Mouse (Mus musculus) testis, adult 2 months (tissue): ENCODE measurements at regions not wholly inside any gene's neighbourhood (a gene's known extent, or its start where the extent isn't known, plus 50 kb on each side); places are given as distances from the start of the nearest gene placed in this dataset.

ENCODE experiments used
- CTCF ChIP-seq: fragments of 200-500 bp; IDR thresholded peaks from 2 replicates; pipeline ENCODE4 v1.5.1; 2012; ENCODE audit warnings: low read depth, mild to moderate bottlenecking, inconsistent platforms, low read length, moderate library complexity; ENCODE audit not compliant: control insufficient read depth, insufficient read depth, insufficient replicate concordance
- POLR2A ChIP-seq: fragments of 200-500 bp; IDR thresholded peaks from 2 replicates; pipeline ENCODE4 v1.6.1; 2012; ENCODE audit warnings: low read depth, mild to moderate bottlenecking, inconsistent platforms, low read length, moderate library complexity; ENCODE audit not compliant: control insufficient read depth

- TF ChIP-seq CTCF (no peak), POLR2A (no peak)
These were observed 304.1 kb downstream of the Slc4a3 start for GRCm38 (mm10) chr1:75850131-75850530.
